Mouse (Mus musculus): ENCODE results near the gene Grn.

The Grn gene

DNA sequence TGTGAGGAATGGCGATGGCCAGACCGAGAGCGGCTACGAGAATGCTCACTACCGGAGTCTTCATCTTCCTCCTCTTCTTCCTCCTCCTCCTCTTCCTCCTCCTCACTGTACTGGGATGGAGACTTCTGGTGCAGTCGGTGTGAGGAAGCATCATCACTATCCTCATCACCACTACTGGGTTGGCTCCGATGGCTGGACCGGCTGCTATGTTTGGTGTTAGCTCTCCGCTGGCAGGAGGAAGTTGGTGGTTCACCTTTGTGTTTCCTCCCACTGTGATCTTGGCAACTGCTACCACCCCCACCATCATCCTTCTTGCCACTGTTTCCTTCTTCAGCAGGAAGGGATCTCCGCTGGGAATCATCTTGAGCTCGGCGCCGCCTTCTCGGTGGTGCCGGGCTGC lies 50.0 kb downstream of the Grn start:
- DNase-seq (ENCODE audit: low read depth, low spot score), result no peak

DNA sequence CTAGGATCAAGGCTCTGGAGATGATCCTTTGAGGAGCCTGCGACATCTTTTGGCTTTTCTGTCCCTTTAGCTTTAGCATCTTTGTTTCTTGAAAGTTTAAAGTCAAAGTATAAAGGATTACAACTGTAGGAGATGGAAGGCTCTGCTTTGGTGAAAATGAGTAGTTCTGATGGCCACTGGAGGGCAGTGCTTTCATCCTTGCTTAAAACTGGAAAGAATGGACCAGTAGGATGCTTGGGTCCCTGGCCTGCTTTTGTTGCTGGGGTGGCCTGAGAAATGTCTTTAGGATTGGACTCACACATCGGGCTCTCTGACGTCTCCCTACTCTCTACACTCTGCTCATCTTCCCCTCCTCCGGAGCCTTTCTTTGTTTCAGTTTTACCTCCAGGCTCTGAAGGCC lies 50.8 kb downstream of the Grn start:
- DNase-seq (ENCODE audit: low read depth, low spot score), result no peak

DNA sequence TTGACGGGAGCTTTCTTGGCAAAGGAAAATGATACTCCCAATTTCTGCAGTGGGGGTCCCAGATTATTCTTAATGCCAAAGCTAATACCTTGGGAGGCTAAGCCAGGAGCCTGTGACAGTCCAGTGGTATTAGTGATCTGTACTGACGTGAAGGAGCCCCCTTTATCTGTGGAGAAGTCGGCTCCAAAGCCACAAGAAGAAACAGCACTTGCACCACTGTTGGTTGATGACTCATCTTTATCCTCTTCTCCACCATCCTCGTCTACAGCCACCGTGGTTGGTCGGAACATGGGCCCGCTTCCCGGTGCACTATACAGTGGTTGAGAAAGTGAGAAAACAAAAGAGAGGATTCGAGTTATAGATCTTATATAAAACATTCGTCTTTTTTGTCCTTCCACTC lies 51.7 kb downstream of the Grn start:
- no peak for DNase-seq (ENCODE audit: low read depth, low spot score)

Data from forelimb bud, embryonic 11.5 days (tissue).